Mouse (Mus musculus) bone marrow, adult 2 months (tissue): ENCODE data around the gene Gm12830.

Experiments used
- CTCF ChIP-seq: fragments of 200-500 bp; IDR thresholded peaks from 2 replicates; pipeline ENCODE4 v1.5.1; 2011; ENCODE audit warnings: low read length, control low read depth; ENCODE audit not compliant: control insufficient read depth, insufficient read depth
- POLR2A ChIP-seq: fragments of 200-500 bp; IDR thresholded peaks from 2 replicates; pipeline ENCODE4 v1.6.1; 2011; ENCODE audit warnings: low read depth, mild to moderate bottlenecking, control low read depth, low read length, borderline replicate concordance; ENCODE audit not compliant: control insufficient read depth

DNA sequence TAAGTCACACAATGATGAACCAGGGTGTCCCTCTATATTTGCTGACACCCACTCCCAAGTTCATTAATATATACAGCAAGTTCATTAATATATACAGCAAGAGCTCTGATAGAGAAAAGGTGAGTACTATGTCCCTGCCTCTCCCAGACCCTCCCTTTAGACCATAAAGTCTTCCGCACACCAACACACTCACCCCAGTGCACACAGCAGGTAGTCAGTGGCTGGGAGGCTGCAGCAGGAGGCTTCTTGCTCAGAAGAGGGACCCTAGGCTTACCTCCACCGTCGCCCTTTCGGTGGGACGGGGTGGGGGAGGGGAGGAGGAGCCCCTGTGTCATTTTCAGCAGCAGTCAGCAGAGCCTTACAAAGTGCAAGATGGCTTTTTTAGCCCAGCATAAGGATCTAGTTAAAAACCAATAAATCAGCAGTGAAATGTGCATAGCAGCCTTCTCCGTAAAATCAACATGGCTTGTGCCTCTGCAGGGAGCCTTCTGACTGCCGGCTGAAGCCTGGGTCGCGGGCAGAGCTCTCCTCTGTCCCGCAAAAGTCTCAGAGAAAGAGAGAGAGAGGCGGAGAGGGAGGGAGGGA is 20.9 kb downstream of the Gm12830 start:
- no peak for TF ChIP-seq POLR2A
- no peak for TF ChIP-seq CTCF
